Mouse (Mus musculus): ENCODE measurements at regions not wholly inside any gene's neighbourhood (a gene's known extent, or its start where the extent isn't known, plus 50 kb on each side); places are given as distances from the start of the nearest gene placed in this dataset.

DNA sequence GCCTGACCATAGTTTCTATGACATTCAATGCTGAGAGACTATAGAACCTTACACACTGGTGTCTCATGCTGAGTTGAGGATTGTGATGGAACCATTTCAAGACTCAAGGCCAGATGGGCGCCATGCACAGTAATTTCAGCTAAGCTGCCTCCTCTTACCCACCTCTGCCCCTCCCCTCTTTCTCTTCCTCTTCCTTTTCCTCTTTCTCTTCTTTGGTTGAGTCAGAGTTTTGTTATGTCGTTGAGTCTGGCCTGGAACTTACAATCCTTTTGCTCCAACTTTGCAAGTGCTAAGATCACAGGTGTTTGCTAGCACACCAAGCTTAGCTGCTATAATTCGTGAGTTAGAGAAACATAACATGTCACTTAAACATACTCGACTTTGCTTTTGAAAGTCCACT, 323.2 kb upstream of the Gm5148 start:
- no peak for TF ChIP-seq ZKSCAN1 (IDR thresholded peaks at IDR 0.05; ENCODE audit: low read depth, low read length)
- TF ChIP-seq USF1 (IDR thresholded peaks at IDR 0.05; ENCODE audit: low read depth, low read length) = no peak
- no peak for TF ChIP-seq CHD1 (IDR thresholded peaks at IDR 0.05; ENCODE audit: low read depth, low read length)
- no peak for TF ChIP-seq ZMIZ1 (IDR thresholded peaks at IDR 0.05; ENCODE audit: low read depth, low read length)
- TF ChIP-seq POLR2A (IDR thresholded peaks at IDR 0.05; ENCODE audit: control insufficient read depth in 1 of 2, insufficient read depth in 1 of 2, low read depth in 1 of 2, low read length in 2 of 2, poor library complexity in 1 of 2) = no peak
- TF ChIP-seq RCOR1 (IDR thresholded peaks at IDR 0.05; ENCODE audit: low read depth, low read length) = no peak
- no peak for TF ChIP-seq ZNF384 (IDR thresholded peaks at IDR 0.05; ENCODE audit: low read depth, low read length)
